Mouse (Mus musculus) midbrain, postnatal 0 days (tissue): ENCODE data around the gene Sobp. TPM values are rescaled to one million over a fixed set of nuclear protein-coding genes. Genes with fewer than 3 reads are reported as not detected.

Experiments used
- ATAC-seq: fragments of 200-750 bp; cut with Nextera tagmentation; 2 replicates; pipeline ENCODE4 v1.8.0; 2017; ENCODE audit warnings: moderate number of reproducible peaks, mild to moderate bottlenecking, moderate TSS enrichment, moderate library complexity; ENCODE audit not compliant: low FRiP score
- DNase-seq: peaks from one replicate; pipeline ENCODE4 v3.0.0-alpha.2; 2015; ENCODE audit warnings: low spot score
- H3K27ac ChIP-seq: fragments of 300-500 bp; sonication (generic); 2 replicates; pipeline ENCODE4 v1.5.1; 2014; ENCODE audit warnings: low read depth, mild to moderate bottlenecking, low read length, mixed read lengths
- H3K27me3 ChIP-seq: fragments of 300-500 bp; sonication (generic); 2 replicates; pipeline ENCODE4 v1.6.1; 2014; ENCODE audit warnings: low read length, control low read depth, mixed read lengths; ENCODE audit not compliant: insufficient read depth
- H3K36me3 ChIP-seq: fragments of 300-500 bp; sonication (generic); 2 replicates; pipeline ENCODE4 v1.6.1; 2014; ENCODE audit warnings: low read length, control low read depth, mixed read lengths; ENCODE audit not compliant: insufficient read depth
- H3K4me1 ChIP-seq: fragments of 300-500 bp; sonication (generic); 2 replicates; pipeline ENCODE4 v1.6.1; 2014; ENCODE audit warnings: mild to moderate bottlenecking, control low read depth, antibody characterized with exemption, low read length, mixed read lengths; ENCODE audit not compliant: insufficient read depth
- H3K4me2 ChIP-seq: fragments of 300-500 bp; sonication (generic); 2 replicates; pipeline ENCODE4 v1.6.1; 2014; ENCODE audit warnings: low read depth, mild to moderate bottlenecking, low read length, mixed read lengths; ENCODE audit not compliant: poor library complexity, severe bottlenecking
- H3K4me3 ChIP-seq: fragments of 300-500 bp; sonication (generic); 2 replicates; pipeline ENCODE4 v1.5.1; 2014; ENCODE audit warnings: low read depth, mild to moderate bottlenecking, low read length, moderate library complexity
- H3K9ac ChIP-seq: fragments of 300-500 bp; sonication (generic); replicated peaks from 2 replicates; pipeline ENCODE4 v1.6.1; 2014; ENCODE audit warnings: mild to moderate bottlenecking, low read length, moderate library complexity, mixed read lengths; ENCODE audit not compliant: poor library complexity, severe bottlenecking
- H3K9me3 ChIP-seq: fragments of 300-500 bp; sonication (generic); 2 replicates; pipeline ENCODE4 v1.6.1; 2016; ENCODE audit warnings: low read length, control low read depth
- CTCF ChIP-seq: IDR thresholded peaks from 2 replicates; pipeline ENCODE4 v1.5.1; 2016; ENCODE audit warnings: antibody characterized with exemption, mild to moderate bottlenecking
- WGBS: fragments of 180-500 bp; shearing (Covaris S2); extraction: QIAGEN DNeasy Blood & Tissue Kit; methylation state at CpG from one replicate; pipeline ENCODE4 v1.1.7; 2014; 5-methylcytosine and 5-hydroxymethylcytosine counted together
- polyA plus RNA-seq: library from polyadenylated mRNA; unstranded; fragments of >200 nt; fragmentation: Nextera tagmentation; extraction: Ambion mirVana; gene quantifications from 2 replicates; pipeline ENCODE4 v1.2.1, GENCODE M21; 2015
- total RNA-seq: library from RNA; depleted of rRNA; stranded (reverse); fragments of >200 nt; gene quantifications from 2 replicates; pipeline ENCODE4 v1.2.3, GENCODE M21; 2014

Gene Sobp
- total and polyA plus RNA-seq, 2 experiments from 2014 or later, result 17.0 to 34.2 TPM

GRCm38 (mm10) chr10:42978346-42978745 lies 196.0 kb downstream of the Sobp start:
- no peak for DNase-seq
- no peak for TF ChIP-seq CTCF
- H3K27me3 ChIP-seq, result no peaks in the 10 kb centered on the region
- ATAC-seq, result no peak
- H3K9ac ChIP-seq, result no peak overlapping the region
- H3K27ac ChIP-seq, result no peak overlapping the region
- H3K9me3 ChIP-seq, result no peaks in the 10 kb centered on the region
- peaks cover 3% of the 10 kb centered on the region; the same call in 1 of the 2 replicates for H3K4me1 ChIP-seq
- H3K4me3 ChIP-seq, result no peak overlapping the region
- no peaks in the 10 kb centered on the region for H3K36me3 ChIP-seq
- WGBS, result 62% methylated on average over 3 of the region's 3 CpGs
- no peak overlapping the region for H3K4me2 ChIP-seq

GRCm38 (mm10) chr10:42976577-42976976 lies 197.8 kb downstream of the Sobp start:
- no peak for DNase-seq
- H3K4me1 ChIP-seq, result peaks cover 3% of the 10 kb centered on the region; the same call in 1 of the 2 replicates

GRCm38 (mm10) chr10:42973537-42973936 lies 200.8 kb downstream of the Sobp start:
- no peak for TF ChIP-seq CTCF
- Histone ChIP-seq H3K36me3 (no peaks in the 10 kb centered on the region), H3K4me3 (no peak overlapping the region), H3K27me3 (no peaks in the 10 kb centered on the region), H3K9ac (no peak overlapping the region), H3K27ac (no peak overlapping the region), H3K9me3 (no peaks in the 10 kb centered on the region), H3K4me2 (no peak overlapping the region), H3K4me1 (no peaks in the 10 kb centered on the region)
- DNase-seq (no peak), ATAC-seq (no peak)
- WGBS, result 37% methylated on average over 4 of the region's 4 CpGs

More at GRCm38 (mm10) chr10:42976577-42976976, 197.8 kb downstream of the Sobp start:
- Histone ChIP-seq H3K9ac (no peak overlapping the region), H3K36me3 (no peaks in the 10 kb centered on the region), H3K4me2 (no peak overlapping the region), H3K27ac (no peak overlapping the region), H3K27me3 (no peaks in the 10 kb centered on the region), H3K9me3 (no peaks in the 10 kb centered on the region), H3K4me3 (no peak overlapping the region)
- ATAC-seq, result no peak
- 89% methylated on average over 6 of the region's 6 CpGs for WGBS
- TF ChIP-seq CTCF, result no peak

- TF ChIP-seq CTCF, result peak; percentile 86
- no peaks in the 10 kb centered on the region for H3K27me3 ChIP-seq
- ATAC-seq (peak; percentile 70), DNase-seq (peak; percentile 90)
- H3K4me2 ChIP-seq, result no peak overlapping the region
- WGBS, result 36% methylated on average over 18 of the region's 18 CpGs
- no peak overlapping the region for H3K4me3 ChIP-seq
- no peak overlapping the region for H3K9ac ChIP-seq
- no peak overlapping the region for H3K27ac ChIP-seq
- H3K4me1 ChIP-seq, result no peaks in the 10 kb centered on the region
- no peaks in the 10 kb centered on the region for H3K36me3 ChIP-seq
- H3K9me3 ChIP-seq, result no peaks in the 10 kb centered on the region
These were observed 201.7 kb downstream of the Sobp start for GRCm38 (mm10) chr10:42972504-42973172.

GRCm38 (mm10) chr10:42968332-42968731 lies 206.0 kb downstream of the Sobp start:
- no peak for ATAC-seq
- H3K4me2 ChIP-seq, result no peak overlapping the region
- H3K9ac ChIP-seq, result no peak overlapping the region
- no peak for TF ChIP-seq CTCF
- no peak overlapping the region for H3K27ac ChIP-seq
- H3K27me3 ChIP-seq, result no peaks in the 10 kb centered on the region
- no peaks in the 10 kb centered on the region for H3K36me3 ChIP-seq
- DNase-seq, result no peak
- H3K4me1 ChIP-seq, result no peaks in the 10 kb centered on the region
- no peak overlapping the region for H3K4me3 ChIP-seq
- no peaks in the 10 kb centered on the region for H3K9me3 ChIP-seq
- WGBS, result 13% methylated on average over 2 of the region's 2 CpGs

- DNase-seq, result no peak
- no peak for ATAC-seq
- H3K36me3 ChIP-seq, result no peaks in the 10 kb centered on the region
- no peak overlapping the region for H3K4me3 ChIP-seq
- WGBS, result 97% methylated on average over 2 of the region's 2 CpGs
- no peak for TF ChIP-seq CTCF
- H3K4me2 ChIP-seq, result no peak overlapping the region
- no peak overlapping the region for H3K9ac ChIP-seq
- no peaks in the 10 kb centered on the region for H3K9me3 ChIP-seq
- H3K27me3 ChIP-seq, result no peaks in the 10 kb centered on the region
- no peak overlapping the region for H3K27ac ChIP-seq
- H3K4me1 ChIP-seq, result no peaks in the 10 kb centered on the region
These were observed 211.3 kb downstream of the Sobp start for GRCm38 (mm10) chr10:42963061-42963460.
